Mouse (Mus musculus) thymus, postnatal 10 days (tissue): ENCODE measurements around the gene Insrr.
"Not testable (repeated sequence)": the region's sequence is repeated elsewhere in the genome, so short reads cannot be mapped to it uniquely, and the experiment has no call there.

Source experiments
- DNase-seq, 2 experiments: peaks; one replicate each; pipeline ENCODE4 v3.0.0; 2021; ENCODE audit warnings: low spot score in 2 of 2

The Insrr gene

DNA sequence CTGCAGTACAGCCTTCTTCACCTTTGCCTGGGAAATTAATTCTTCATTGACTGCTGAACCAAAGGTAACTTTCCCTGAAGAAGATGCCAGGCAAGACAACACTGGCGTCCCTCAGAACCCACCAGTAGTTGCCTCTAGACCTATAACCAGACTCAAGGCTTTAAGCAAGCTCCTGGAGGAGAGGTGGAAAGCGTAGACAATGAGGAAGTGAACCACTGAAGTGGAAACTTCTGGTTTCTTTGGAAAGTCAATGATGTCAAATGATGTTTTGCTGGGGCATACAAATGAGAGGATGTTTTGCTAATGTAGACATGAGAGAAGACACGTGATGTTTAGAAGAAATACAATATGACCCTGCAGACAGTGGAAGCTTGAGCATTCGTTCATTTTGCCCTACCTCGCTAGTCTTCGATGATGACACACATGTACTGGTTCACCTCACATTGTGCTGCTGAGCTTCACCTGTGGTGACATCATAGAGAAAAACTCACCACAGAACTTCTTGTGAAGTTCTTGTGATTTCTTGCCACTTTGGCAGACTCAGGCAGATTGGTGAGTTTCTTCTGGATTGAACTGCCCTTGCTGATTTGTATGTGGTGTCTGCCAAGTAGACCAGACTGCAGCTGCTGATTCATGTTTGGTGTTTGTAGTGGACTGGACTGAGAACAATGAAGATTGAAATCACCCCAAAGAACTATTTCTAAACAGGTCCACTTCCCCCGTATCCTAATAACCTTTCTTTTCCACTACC is 35.5 kb downstream of the Insrr start:
- no peak for DNase-seq

DNA sequence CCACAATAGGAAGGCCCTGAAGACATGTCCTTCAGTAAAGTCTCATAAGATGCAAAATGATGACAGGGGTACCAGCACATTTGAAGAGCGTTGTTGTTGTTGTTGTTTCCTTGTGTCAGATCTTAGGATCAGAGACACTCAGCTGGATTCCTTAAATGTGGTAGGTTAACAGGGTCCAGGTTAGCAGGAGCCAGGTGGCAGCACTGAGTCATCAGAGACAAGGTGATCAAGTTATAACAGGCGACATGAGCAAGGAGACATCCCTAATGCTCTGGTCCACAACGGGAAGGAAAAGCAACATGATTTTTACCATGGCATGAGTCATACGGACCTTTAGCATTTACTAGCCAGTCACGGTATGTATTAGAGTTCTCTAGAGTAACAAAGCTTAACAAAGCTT is 36.7 kb downstream of the Insrr start:
- peak in 1 of 2 experiments; percentile 54 for DNase-seq

DNA sequence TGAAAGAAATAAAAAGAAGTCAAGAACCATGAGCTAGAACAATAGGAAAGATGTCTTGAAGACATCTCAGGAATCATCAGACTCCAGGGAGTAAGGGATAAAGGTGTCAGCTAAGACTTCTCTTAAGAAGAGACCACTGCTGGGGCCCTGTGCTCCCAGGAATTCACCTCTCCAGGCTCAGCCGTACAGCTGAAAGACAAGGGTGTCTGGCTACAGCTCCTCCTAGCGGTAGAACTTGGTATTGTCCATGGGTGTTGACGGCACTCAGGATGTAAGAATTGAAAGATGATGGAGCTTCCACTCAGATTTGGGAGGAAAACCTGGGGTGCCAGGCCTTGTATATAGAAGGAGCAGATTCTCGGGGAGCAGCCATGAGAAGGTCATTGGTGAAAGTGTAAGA is 41.9 kb downstream of the Insrr start:
- DNase-seq, result peak; percentile 49 to 86

DNA sequence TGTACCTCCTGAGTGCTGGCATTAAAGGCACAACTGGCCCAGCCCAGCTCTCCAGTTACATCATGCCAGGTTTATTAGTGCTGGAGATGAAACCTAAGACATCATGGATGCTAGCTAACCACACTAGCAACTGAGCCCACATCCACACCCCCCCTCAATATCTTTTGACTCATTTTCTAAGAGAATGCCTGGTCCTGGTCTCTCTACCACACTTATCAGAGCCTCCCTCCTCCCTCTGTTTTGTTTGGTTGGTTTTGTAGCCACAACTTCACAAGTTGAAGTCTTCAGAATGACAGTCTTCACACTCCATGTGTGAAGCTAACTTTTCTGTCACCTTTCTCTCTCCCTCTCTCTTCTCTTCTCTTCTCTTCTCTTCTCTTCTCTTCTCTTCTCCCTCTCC is 44.1 kb downstream of the Insrr start:
- DNase-seq, result no peak

DNA sequence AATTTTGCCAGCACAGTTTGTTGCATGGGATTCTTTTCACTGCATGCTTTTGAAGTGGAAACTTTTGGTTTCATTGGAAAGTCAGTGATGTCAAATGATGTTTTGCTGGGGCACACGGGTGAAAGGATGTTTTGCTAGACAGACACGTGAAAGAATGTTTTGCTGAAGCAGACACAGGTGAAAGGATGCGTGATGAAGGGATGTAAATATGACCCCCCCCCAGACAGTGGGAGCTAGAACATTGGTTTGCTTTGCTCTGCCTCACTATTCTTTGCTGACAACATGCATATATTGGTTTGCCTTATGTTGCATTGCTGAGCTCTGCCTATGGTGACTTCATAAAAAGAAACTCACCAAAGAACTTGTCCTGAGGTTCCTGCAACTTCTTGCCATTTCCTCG is 48.2 kb downstream of the Insrr start:
- no peak for DNase-seq

DNA sequence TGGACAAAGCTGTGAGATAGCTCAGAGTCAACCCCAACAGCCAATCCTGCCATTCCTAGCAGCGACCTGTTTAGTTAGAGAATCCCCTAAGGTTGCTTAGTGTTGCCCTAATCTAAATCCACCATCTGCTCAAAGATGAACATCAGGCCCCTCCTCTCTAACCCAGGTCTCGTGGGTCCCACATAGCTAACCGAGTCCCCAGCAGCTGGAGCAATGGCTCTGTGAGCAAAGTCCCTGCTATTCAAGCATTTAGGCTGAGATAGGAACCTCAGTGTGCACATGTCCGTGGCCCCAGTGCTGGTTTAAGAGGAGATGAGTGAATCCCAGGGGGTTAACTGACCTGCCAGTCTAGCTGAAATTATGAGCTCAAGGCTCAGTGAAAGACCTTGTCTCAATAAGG is 49.4 kb downstream of the Insrr start:
- DNase-seq, result peak; percentile 28 to 31

DNA sequence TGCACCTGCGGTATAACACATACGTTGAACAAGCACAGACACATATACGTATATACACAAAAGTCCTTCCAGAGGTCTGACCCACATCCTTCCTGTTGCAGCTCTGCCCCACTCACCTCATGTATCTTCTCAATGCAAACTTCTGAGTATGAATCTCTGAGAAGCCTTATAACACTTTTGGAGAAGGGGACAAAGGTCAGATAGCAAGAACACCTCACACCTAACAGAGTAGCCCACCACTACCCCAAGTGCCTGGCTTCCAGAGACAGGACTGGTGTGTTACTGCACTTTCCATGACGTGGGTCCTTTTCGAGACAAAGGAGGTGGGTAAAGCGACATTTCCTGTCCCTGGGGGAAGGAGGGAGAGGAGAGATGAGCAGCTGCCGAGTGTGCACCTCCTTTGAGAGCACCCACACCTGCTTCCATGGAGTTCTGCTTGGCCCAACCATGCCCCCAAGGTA is 49.9 kb downstream of the Insrr start, which contains the start of gene Sh2d2a:
Gene Sh2d2a (plus strand): TSS at position 106 of the 461 bp plus-strand sequence.
- DNase-seq, result peak; percentile 79 to 82

DNA sequence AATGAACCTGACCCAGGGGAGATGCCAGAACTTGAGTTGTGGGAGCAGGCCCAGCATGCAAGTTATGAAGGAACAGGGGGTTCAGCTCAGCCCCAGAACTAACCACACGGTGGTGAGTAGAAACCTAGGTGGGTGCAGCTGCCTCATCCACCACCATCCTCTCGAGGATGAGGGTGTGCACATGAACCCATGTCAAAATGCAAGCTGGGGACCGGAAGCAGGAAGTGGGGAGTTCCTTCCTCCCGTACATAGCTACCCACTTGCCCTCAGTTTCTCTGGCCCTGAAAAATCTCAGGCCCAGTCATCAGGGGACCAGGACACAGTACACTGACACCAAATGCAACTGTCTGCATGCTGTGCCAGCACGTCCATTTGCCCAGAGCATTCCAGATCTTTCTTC is 50.9 kb downstream of the Insrr start:
- DNase-seq, result peak; percentile 77 to 80

DNA sequence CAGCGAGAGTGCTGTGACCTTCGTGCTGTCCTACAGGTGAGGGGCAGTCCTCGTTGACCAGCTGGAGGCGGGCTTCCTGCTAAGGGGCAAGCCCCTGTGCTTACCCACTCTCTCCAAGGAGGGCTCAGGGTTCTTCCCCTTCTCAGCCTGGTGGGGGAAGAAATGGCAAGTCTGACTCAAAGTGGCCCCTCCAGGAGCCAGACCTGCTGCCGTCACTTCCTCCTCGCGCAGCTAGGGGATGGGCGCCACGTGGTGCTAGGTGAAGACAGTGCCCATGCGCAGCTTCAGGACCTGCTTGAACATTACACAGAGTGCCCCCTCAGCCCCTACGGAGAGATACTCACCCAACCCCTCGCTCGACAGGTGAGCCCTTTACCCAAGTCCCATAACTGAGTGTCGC is 52.4 kb downstream of the Insrr start:
- no peak for DNase-seq

DNA sequence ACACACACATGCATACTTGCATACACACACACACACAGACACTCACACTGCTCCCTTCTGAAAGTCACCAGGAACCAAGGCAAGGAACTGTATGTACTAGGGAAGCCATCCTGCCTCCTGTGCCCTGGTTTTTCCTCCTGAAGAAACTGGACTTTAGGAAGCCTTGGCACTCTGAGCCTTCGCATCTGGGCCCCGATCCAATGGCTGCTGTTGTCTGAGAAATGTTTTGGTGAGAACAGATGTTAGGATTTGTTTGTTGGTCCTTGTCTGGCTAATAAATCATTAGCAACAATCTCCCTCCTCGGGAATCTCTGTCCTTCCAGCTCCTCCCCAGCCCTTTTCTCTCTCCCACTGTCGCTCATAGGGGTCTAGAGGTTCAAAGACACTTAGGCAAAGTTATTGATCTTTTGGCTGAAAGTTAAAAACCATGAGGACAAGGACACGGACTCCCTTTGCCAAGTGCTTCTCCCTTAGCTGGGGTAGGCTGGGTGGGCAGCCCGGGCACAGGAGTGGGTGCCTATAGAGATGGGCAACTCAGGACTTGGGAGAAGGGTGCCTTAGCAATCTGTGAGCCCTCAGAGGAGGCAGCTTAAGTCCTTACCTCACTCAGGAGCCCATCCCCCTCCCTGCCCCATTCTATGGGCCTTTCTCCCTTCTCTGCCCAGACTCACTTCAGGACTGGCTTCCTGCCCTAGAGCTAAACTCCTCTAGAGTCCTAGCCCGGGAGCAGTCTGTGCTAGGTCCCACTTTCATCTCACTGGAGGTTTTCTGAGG is 58.2 kb downstream of the Insrr start:
- no peak for DNase-seq

DNA sequence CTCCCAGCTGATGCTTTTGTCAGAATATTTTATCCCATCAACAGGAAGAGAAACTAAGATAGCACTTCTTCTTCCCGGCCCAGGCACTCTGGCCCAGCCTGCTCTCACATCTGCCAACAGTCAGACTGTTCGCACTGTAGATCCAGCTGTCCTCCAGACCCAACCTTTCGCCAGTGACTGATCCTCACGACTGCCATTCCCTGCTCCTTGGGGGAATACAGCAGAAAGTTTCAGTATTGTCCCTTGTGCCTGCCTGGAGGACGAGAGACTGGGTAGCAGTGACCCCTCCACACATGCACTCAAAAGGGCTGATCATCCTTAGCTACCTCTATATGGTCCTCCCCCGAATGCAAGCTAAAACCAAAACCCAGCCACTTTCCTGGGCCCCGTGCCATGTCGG is 59.2 kb downstream of the Insrr start:
- no peak for DNase-seq

DNA sequence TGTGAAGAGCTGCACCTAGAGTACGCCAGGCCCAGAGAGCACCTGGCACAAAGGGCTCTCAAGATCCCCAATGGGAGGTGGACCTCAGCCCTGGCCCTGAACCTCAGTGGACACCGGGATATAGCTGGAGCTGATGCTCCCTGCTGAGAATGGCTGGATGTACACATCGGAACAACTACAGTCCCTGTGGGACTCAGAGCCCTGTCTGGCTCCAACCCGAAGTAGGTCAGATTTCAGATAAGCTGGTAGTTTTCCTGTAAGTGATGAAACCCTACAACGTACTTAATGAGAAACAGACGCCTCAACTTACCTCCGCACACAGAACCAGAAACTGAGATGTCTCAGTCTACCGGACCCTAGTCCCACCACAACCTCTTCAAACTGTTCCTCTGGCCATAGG is 60.9 kb downstream of the Insrr start:
- no peak for DNase-seq

DNA sequence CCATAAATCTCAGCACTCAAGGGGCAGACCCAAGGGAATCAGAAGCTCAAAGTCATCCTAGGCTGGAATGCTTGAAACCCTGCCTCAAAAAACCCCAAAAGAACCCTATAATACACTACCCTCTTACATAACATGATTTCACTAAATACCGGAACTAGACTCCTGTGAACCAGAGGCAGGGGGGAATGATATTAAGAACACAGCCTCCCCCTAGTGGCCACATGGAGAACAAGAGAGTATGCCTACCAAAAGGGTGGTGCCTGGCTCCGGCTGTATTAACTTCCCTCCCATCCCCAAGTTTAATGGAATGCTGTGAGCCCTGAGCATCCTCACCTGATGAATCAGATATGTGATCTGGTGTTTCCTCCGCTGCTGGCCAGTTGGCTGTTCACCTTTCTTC is 63.1 kb downstream of the Insrr start:
- peak; percentile 27 to 65 for DNase-seq

DNA sequence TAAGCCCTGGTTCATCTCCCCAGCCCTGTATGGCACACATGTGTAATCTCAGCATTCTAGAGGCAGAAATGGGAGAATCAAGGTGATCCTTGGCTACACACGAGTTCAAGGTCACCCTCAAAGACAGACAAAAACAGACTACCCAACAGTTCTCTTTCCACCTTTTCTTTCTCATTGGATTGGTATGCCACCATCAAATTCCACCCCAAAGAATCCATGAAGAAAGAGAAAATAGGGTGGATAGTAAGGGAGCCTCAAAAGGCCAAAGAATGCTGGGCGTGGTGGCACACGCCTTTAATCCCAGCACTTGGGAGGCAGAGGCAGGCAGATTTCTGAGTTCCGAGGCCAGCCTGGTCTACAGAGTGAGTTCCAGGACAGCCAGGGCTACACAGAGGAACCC is 67.4 kb downstream of the Insrr start:
- not testable (repeated sequence) for DNase-seq
